Mouse (Mus musculus) C2C12 (cell line): Measurements from ENCODE around the gene Thegl.

Experiments used
- CEBPB ChIP-seq: IDR thresholded peaks from one replicate; pipeline ENCODE4 v1.6.1; 2011; ENCODE audit warnings: low read depth, mild to moderate bottlenecking, control low read depth, moderate library complexity
- CTCF ChIP-seq: IDR thresholded peaks from one replicate; pipeline ENCODE4 v1.5.1; 2011; ENCODE audit not compliant: control insufficient read depth, insufficient read depth, insufficient read length
- FOSL1 ChIP-seq: IDR thresholded peaks from one replicate; pipeline ENCODE4 v1.8.0; 2011; ENCODE audit warnings: mild to moderate bottlenecking, low read length; ENCODE audit not compliant: poor library complexity, insufficient read depth, severe bottlenecking
- MAX ChIP-seq: IDR thresholded peaks from one replicate; pipeline ENCODE4 v1.6.1; 2011; ENCODE audit warnings: mild to moderate bottlenecking, control low read depth
- MYOG ChIP-seq: IDR thresholded peaks from one replicate; pipeline ENCODE4 v1.6.1; 2011; ENCODE audit not compliant: control insufficient read depth, insufficient read length; ENCODE audit errors: extremely low read depth
- USF1 ChIP-seq: IDR thresholded peaks from one replicate; pipeline ENCODE4 v1.6.1; 2011; ENCODE audit warnings: low read depth, mild to moderate bottlenecking, control low read depth, moderate library complexity

- TF ChIP-seq CTCF: no peak
- TF ChIP-seq MAX: no peak
- TF ChIP-seq MYOG: no peak
- TF ChIP-seq FOSL1: no peak
- no peak for TF ChIP-seq CEBPB
- no peak for TF ChIP-seq USF1
These were observed 60.1 kb downstream of the Thegl start for GRCm38 (mm10) chr5:77075951-77076350.
